In the genomic region with DNA sequence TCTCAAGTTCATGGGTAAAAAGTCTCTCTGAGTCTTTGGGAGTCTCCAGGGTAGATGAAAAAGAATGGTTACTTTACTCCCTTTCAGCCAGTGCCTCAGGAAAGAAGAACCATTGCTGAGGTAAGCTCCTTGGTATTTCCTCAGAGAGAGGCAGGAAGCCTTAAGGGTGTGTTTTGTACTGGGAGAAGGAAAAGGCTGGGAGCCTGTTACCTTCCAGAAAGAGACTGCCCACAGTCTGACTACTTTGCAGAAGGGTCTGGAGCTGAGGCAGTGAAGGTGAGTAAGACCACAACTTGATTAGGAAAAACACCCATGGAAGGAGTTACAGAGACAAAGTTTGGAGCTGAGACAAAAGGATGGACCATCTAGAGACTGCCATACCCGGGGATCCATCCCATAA, we compare ENCODE assay signal across 37 mouse cellular contexts. TPM values are rescaled to one million over a fixed set of nuclear protein-coding genes. Genes with fewer than 3 reads are reported as not detected.
DNase-seq lines count a peak whose midpoint lies in the region; ATAC-seq and TF ChIP-seq lines count a peak whose summit lies in the region.
"Had no signal": no experiment of that assay in that cellular context is flagged by ENCODE, and none has a peak within 500 bp of the region (broad histone marks: within the 10 kb centered on the region; RNA-seq: fewer than 3 reads in every experiment).

No protein-coding gene starts in this region.

- no peak for DNase-seq in gastrocnemius, adult 2 months
- DNase-seq in gastrocnemius, postnatal 10 days = no peak
- peak; percentile 38 to 66 for DNase-seq in heart, adult 9 months (ENCODE audit: low spot score in 2 of 2)
- peak; percentile 4 for DNase-seq in lung, postnatal 0 days (ENCODE audit: low spot score)
- no peak for DNase-seq in lung, adult 18-20 months
- DNase-seq in Muller cell, postnatal 12 days (ENCODE audit: inconsistent ontology term) = no peak
- DNase-seq: adrenal gland, adult 8-10 months; cerebellum, adult 11-12 months; cerebellum, adult 9-11 months; kidney, adult 18-20 months; kidney, postnatal 4 days; layer of hippocampus, adult 9-11 months; lung, postnatal 10 days; midbrain, embryonic 14.5 days had no signal

- H3K4me1 ChIP-seq in heart, embryonic 12.5 days (replicated peaks) = no peaks in the 10 kb centered on the region
- no peaks in the 10 kb centered on the region for H3K4me1 ChIP-seq in lung, postnatal 0 days (ENCODE audit: insufficient read depth, low read depth, low read length)
- peaks cover 16% of the 10 kb centered on the region for H3K4me1 ChIP-seq in small intestine, adult 2 months (ENCODE audit: control insufficient read depth, insufficient read depth, insufficient read length, low read length)
- H3K4me1 ChIP-seq: embryonic facial prominence, embryonic 13.5 days; forebrain, embryonic 15.5 days; hindbrain, embryonic 15.5 days; limb, embryonic 15.5 days had no signal

- no peak overlapping the region for H3K4me2 ChIP-seq in heart, embryonic 12.5 days
- H3K4me2 ChIP-seq in lung, postnatal 0 days (replicated peaks; ENCODE audit: low read depth, low read length) = no peak overlapping the region
- H3K4me2 ChIP-seq: embryonic facial prominence, embryonic 13.5 days; forebrain, embryonic 15.5 days; hindbrain, embryonic 15.5 days; limb, embryonic 15.5 days had no signal

- H3K9ac ChIP-seq in heart, embryonic 12.5 days = no peak overlapping the region
- H3K9ac ChIP-seq in lung, postnatal 0 days (replicated peaks; ENCODE audit: low read depth) = no peak overlapping the region
- H3K9ac ChIP-seq: embryonic facial prominence, embryonic 13.5 days; forebrain, embryonic 15.5 days; hindbrain, embryonic 15.5 days; limb, embryonic 15.5 days had no signal

- no peaks in the 10 kb centered on the region for H3K36me3 ChIP-seq in heart, embryonic 12.5 days
- no peaks in the 10 kb centered on the region for H3K36me3 ChIP-seq in lung, postnatal 0 days (ENCODE audit: insufficient read depth, low read length)
- peaks cover 6% of the 10 kb centered on the region; the same call in 1 of the 2 replicates for H3K36me3 ChIP-seq in small intestine, adult 2 months (ENCODE audit: control insufficient read depth, insufficient read depth, low read length)
- H3K36me3 ChIP-seq: embryonic facial prominence, embryonic 13.5 days; forebrain, embryonic 10.5 days; forebrain, embryonic 15.5 days; hindbrain, embryonic 15.5 days; limb, embryonic 10.5 days; limb, embryonic 15.5 days had no signal

- H3K9me3 ChIP-seq in heart, embryonic 12.5 days (replicated peaks) = no peaks in the 10 kb centered on the region
- no peaks in the 10 kb centered on the region for H3K9me3 ChIP-seq in lung, postnatal 0 days (ENCODE audit: low read length)
- H3K9me3 ChIP-seq: embryonic facial prominence, embryonic 13.5 days; forebrain, embryonic 10.5 days; forebrain, embryonic 15.5 days; hindbrain, embryonic 15.5 days; limb, embryonic 10.5 days; limb, embryonic 15.5 days had no signal

- H3K27ac ChIP-seq in gastrocnemius, adult 2 months = peak overlapping the region; percentile 88
- H3K27ac ChIP-seq in heart, embryonic 12.5 days (ENCODE audit: poor library complexity, severe bottlenecking) = no peak overlapping the region
- H3K27ac ChIP-seq in lung, postnatal 0 days (ENCODE audit: low read length) = no peak overlapping the region
- peak overlapping the region; percentile 75 for H3K27ac ChIP-seq in small intestine, adult 2 months (ENCODE audit: insufficient read depth, low read depth, low read length)
- H3K27ac ChIP-seq: embryonic facial prominence, embryonic 13.5 days; forebrain, embryonic 10.5 days; forebrain, embryonic 15.5 days; hindbrain, embryonic 15.5 days; kidney, postnatal 0 days; limb, embryonic 10.5 days; limb, embryonic 15.5 days; macrophage had no signal

- TF ChIP-seq POLR2A in small intestine, adult 2 months (IDR thresholded peaks at IDR 0.05; ENCODE audit: low read depth, low read length) = no peak

- TF ChIP-seq EP300 in lung, postnatal 0 days (IDR thresholded peaks at IDR 0.05) = no peak

- peak overlapping the region; percentile 67 for H3K4me3 ChIP-seq in gastrocnemius, adult 2 months
- no peak overlapping the region for H3K4me3 ChIP-seq in heart, embryonic 12.5 days
- H3K4me3 ChIP-seq in lung, postnatal 0 days (ENCODE audit: low read depth, low read length) = no peak overlapping the region
- no peak overlapping the region for H3K4me3 ChIP-seq in small intestine, adult 2 months (ENCODE audit: low read depth, low read length)
- H3K4me3 ChIP-seq: embryonic facial prominence, embryonic 13.5 days; forebrain, embryonic 10.5 days; forebrain, embryonic 15.5 days; hindbrain, embryonic 15.5 days; limb, embryonic 10.5 days; limb, embryonic 15.5 days had no signal

- H3K27me3 ChIP-seq in heart, embryonic 12.5 days (replicated peaks) = no peaks in the 10 kb centered on the region
- no peaks in the 10 kb centered on the region for H3K27me3 ChIP-seq in lung, postnatal 0 days (replicated peaks; ENCODE audit: insufficient read depth, low read length)
- H3K27me3 ChIP-seq in small intestine, adult 2 months (ENCODE audit: control insufficient read depth, insufficient read depth, low read length) = no peaks in the 10 kb centered on the region
- H3K27me3 ChIP-seq: embryonic facial prominence, embryonic 13.5 days; forebrain, embryonic 15.5 days; hindbrain, embryonic 15.5 days; limb, embryonic 15.5 days had no signal

- intact Hi-C loops in gastrocnemius, adult 2 months (cut with DNase I) = no loop called here

- TF ChIP-seq CTCF in gastrocnemius, adult 2 months (IDR thresholded peaks at IDR 0.05) = no peak
- no peak for TF ChIP-seq CTCF in lung, postnatal 0 days (IDR thresholded peaks at IDR 0.05)
- TF ChIP-seq CTCF in small intestine, adult 2 months (IDR thresholded peaks at IDR 0.05; ENCODE audit: extremely low read depth, insufficient read length, insufficient replicate concordance, low read depth, low read length) = no peak

- 63% methylated on average over 1 of the region's 1 CpGs for WGBS in heart, embryonic 12.5 days
- WGBS in lung, postnatal 0 days = 60% methylated on average over 1 of the region's 1 CpGs
- WGBS in small intestine, adult 2 months = 47% methylated on average over 1 of the region's 1 CpGs

- no peak for ATAC-seq in heart, embryonic 12.5 days (ENCODE audit: insufficient number of reproducible peaks, low FRiP score)
- no peak for ATAC-seq in lung, postnatal 0 days
- ATAC-seq: forebrain, embryonic 15.5 days had no signal

RNA-seq across cellular contexts. Expression of a gene that starts 30.7 kb away (rescaled TPM):
- total RNA-seq in gastrocnemius, adult 2 months (2021) = not detected
- total RNA-seq in gastrocnemius, postnatal 10 days (2021) = not detected
- not detected in 2 replicates for polyA plus RNA-seq in heart, embryonic 12.5 days (2016; fragmentation: Nextera tagmentation; extraction: Ambion mirVana)
- polyA plus RNA-seq in lung, postnatal 0 days (2015; fragmentation: Nextera tagmentation; extraction: Ambion mirVana) = not detected in 2 replicates
- polyA plus RNA-seq in small intestine, adult 2 months (2012; rRNA removed) = 30.4 and 79.4 TPM in 2 replicates
- total RNA-seq: adrenal gland, adult 8-10 months; ES-E14; gastrocnemius, adult 8-10 months; hematopoietic stem cell, adult 5-6 weeks; left cerebral cortex, postnatal 10 days; megakaryocyte-erythroid progenitor cell, adult 5-6 weeks; monocyte, adult 5-6 weeks had no signal
- polyA plus RNA-seq: embryonic facial prominence, embryonic 13.5 days; forebrain, embryonic 10.5 days; forebrain, embryonic 15.5 days; gonadal fat pad, adult 2 months; heart, embryonic 16.5 days; hindbrain, embryonic 15.5 days; inflammation-experienced regulatory T-cells, adult 6 months; kidney, postnatal 0 days; limb, embryonic 10.5 days; limb, embryonic 15.5 days; macrophage; midbrain, embryonic 14.5 days; neural tube, embryonic 14.5 days; urinary bladder, adult 2 months had no signal

RNA-seq across cellular contexts. Expression of a gene that starts 32.4 kb away (rescaled TPM):
- total RNA-seq in gastrocnemius, adult 2 months (2021) = 1 to 10 TPM in 1 of 2 experiments, under 1 TPM in 1; 0.66 to 1.3 TPM
- total RNA-seq in gastrocnemius, postnatal 10 days (2021) = 1 to 10 TPM in 1 of 2 experiments, under 1 TPM in 1; 0.73 to 1.1 TPM
- polyA plus RNA-seq in heart, embryonic 12.5 days (2016; fragmentation: Nextera tagmentation; extraction: Ambion mirVana) = not detected in 2 replicates
- 3.3 and 4.5 TPM in 2 replicates for polyA plus RNA-seq in lung, postnatal 0 days (2015; fragmentation: Nextera tagmentation; extraction: Ambion mirVana)
- 173 and 417 TPM in 2 replicates for polyA plus RNA-seq in small intestine, adult 2 months (2012; rRNA removed)
- total RNA-seq: ES-E14; megakaryocyte-erythroid progenitor cell, adult 5-6 weeks had no signal
- polyA plus RNA-seq: embryonic facial prominence, embryonic 13.5 days; forebrain, embryonic 10.5 days; forebrain, embryonic 15.5 days; hindbrain, embryonic 15.5 days; kidney, postnatal 0 days; limb, embryonic 10.5 days; limb, embryonic 15.5 days; midbrain, embryonic 14.5 days; neural tube, embryonic 14.5 days had no signal

RNA-seq across cellular contexts. Expression of a gene that starts 55.5 kb away (rescaled TPM):
- total RNA-seq in gastrocnemius, adult 2 months (2021) = not detected
- not detected for total RNA-seq in gastrocnemius, postnatal 10 days (2021)
- polyA plus RNA-seq in heart, embryonic 12.5 days (2016; fragmentation: Nextera tagmentation; extraction: Ambion mirVana) = not detected in 2 replicates
- 0.15 and 0.37 TPM in 2 replicates for polyA plus RNA-seq in lung, postnatal 0 days (2015; fragmentation: Nextera tagmentation; extraction: Ambion mirVana)
- polyA plus RNA-seq in small intestine, adult 2 months (2012; rRNA removed) = 0.20 and 1.9 TPM in 2 replicates
- total RNA-seq: adrenal gland, adult 8-10 months; ES-E14; gastrocnemius, adult 8-10 months; hematopoietic stem cell, adult 5-6 weeks; left cerebral cortex, postnatal 10 days; megakaryocyte-erythroid progenitor cell, adult 5-6 weeks had no signal
- polyA plus RNA-seq: embryonic facial prominence, embryonic 13.5 days; forebrain, embryonic 10.5 days; gonadal fat pad, adult 2 months; heart, embryonic 16.5 days; inflammation-experienced regulatory T-cells, adult 6 months; kidney, postnatal 0 days; limb, embryonic 10.5 days; limb, embryonic 15.5 days; liver, embryonic 16.5 days; macrophage; midbrain, embryonic 14.5 days; neural tube, embryonic 14.5 days; stomach, embryonic 16.5 days; urinary bladder, adult 2 months had no signal

Comparison
In these comparisons a context has a peak if more than half of its experiments do, and no peak if none do; other contexts are left out.
1. DNase-seq: peak in heart, adult 9 months (2 of 2) and lung, postnatal 0 days (single experiment); none in gastrocnemius, adult 2 months (single experiment), gastrocnemius, postnatal 10 days (single experiment), lung, adult 18-20 months (0 of 2) and Muller cell, postnatal 12 days (single experiment).
2. H3K27ac ChIP-seq: peak in gastrocnemius, adult 2 months (single experiment) and small intestine, adult 2 months (single experiment); none in heart, embryonic 12.5 days (single experiment) and lung, postnatal 0 days (single experiment).
3. RNA of a gene that starts 30.7 kb away (polyA plus RNA-seq): 30.4 to 79.4 TPM in small intestine, adult 2 months; not detected in heart, embryonic 12.5 days and not detected in lung, postnatal 0 days; every median in the first group is over 10 times any median in the second.
4. RNA of a gene that starts 32.4 kb away (polyA plus RNA-seq): 173 to 417 TPM in small intestine, adult 2 months; 3.3 to 4.5 TPM in lung, postnatal 0 days and not detected in heart, embryonic 12.5 days; every median in the first group is over 10 times any median in the second.